Mouse (Mus musculus) heart, embryonic 11.5 days (tissue): Measurements from ENCODE around the gene Tmem123. TPM values are rescaled to one million over a fixed set of nuclear protein-coding genes. Genes with fewer than 3 reads are reported as not detected.

Experiments
- ATAC-seq: fragments of 200-750 bp; cut with Nextera tagmentation; replicated peaks from 2 replicates; pipeline ENCODE4 v1.8.0; 2017; ENCODE audit warnings: moderate library complexity; ENCODE audit not compliant: insufficient number of reproducible peaks, low FRiP score, low TSS enrichment
- H3K27ac ChIP-seq: fragments of 300-500 bp; sonication (generic); 2 replicates; pipeline ENCODE4 v1.5.1; 2014; ENCODE audit warnings: mild to moderate bottlenecking, low read depth, low read length
- H3K27me3 ChIP-seq: fragments of 300-500 bp; sonication (generic); 2 replicates; pipeline ENCODE4 v1.6.1; 2014; ENCODE audit warnings: mild to moderate bottlenecking, low read length, mixed read lengths; ENCODE audit not compliant: control insufficient read depth, insufficient read depth
- H3K36me3 ChIP-seq: fragments of 300-500 bp; sonication (generic); 2 replicates; pipeline ENCODE4 v1.6.1; 2014; ENCODE audit warnings: mild to moderate bottlenecking, low read length, moderate library complexity, mixed read lengths; ENCODE audit not compliant: control insufficient read depth, insufficient read depth
- H3K4me1 ChIP-seq: fragments of 300-500 bp; sonication (generic); 2 replicates; pipeline ENCODE4 v1.6.1; 2014; ENCODE audit warnings: low read length; ENCODE audit not compliant: control insufficient read depth, insufficient read depth
- H3K4me2 ChIP-seq: fragments of 300-500 bp; sonication (generic); 2 replicates; pipeline ENCODE4 v1.6.1; 2014; ENCODE audit warnings: mild to moderate bottlenecking, moderate library complexity
- H3K4me3 ChIP-seq: fragments of 300-500 bp; sonication (generic); 2 replicates; pipeline ENCODE4 v1.5.1; 2014; ENCODE audit warnings: low read depth, low read length
- H3K9ac ChIP-seq: fragments of 300-500 bp; sonication (generic); 2 replicates; pipeline ENCODE4 v1.6.1; 2014; ENCODE audit warnings: mild to moderate bottlenecking, low read depth, low read length, moderate library complexity
- H3K9me3 ChIP-seq: fragments of 300-500 bp; sonication (generic); replicated peaks from 2 replicates; pipeline ENCODE4 v1.6.1; 2016; ENCODE audit warnings: low read length; ENCODE audit not compliant: control insufficient read depth
- WGBS: fragments of 180-500 bp; shearing (Covaris S2); extraction: QIAGEN DNeasy Blood & Tissue Kit; methylation state at CpG from one replicate; pipeline ENCODE4 v1.1.7; 2014; ENCODE audit not compliant: insufficient replicate concordance; 5-methylcytosine and 5-hydroxymethylcytosine counted together
- microRNA-seq: library from miRNA; unstranded; fragments of <30 nt; microRNA quantifications from one replicate; pipeline ENCODE4, GENCODE M21; 2016; ENCODE audit warnings: borderline number of aligned reads
- polyA plus RNA-seq: library from polyadenylated mRNA; unstranded; fragments of >200 nt; fragmentation: Nextera tagmentation; extraction: Ambion mirVana; gene quantifications from 2 replicates; pipeline ENCODE4 v1.2.1, GENCODE M21; 2014

Gene Tmem123
- polyA plus RNA-seq, 1 experiment from 2014 or later, result 131 TPM

- no peak for ATAC-seq
- Histone ChIP-seq H3K4me2 (peak overlapping the region; percentile 77), H3K4me3 (peak overlapping the region; percentile 73), H3K9ac (peak overlapping the region; percentile 95), H3K27ac (peak overlapping the region; percentile 99), H3K36me3 (no peaks in the 10 kb centered on the region), H3K9me3 (no peaks in the 10 kb centered on the region), H3K27me3 (no peaks in the 10 kb centered on the region), H3K4me1 (no peaks in the 10 kb centered on the region)
- WGBS, result 22% methylated on average over 14 of the region's 14 CpGs
Observed at GRCm38 (mm10) chr9:7837806-7838440, 74.1 kb downstream of the Tmem123 start.

GRCm38 (mm10) chr9:7841221-7841620 is 77.4 kb downstream of the Tmem123 start:
- ATAC-seq, result no peak
- H3K27ac ChIP-seq, result no peak overlapping the region
- H3K9me3 ChIP-seq, result no peaks in the 10 kb centered on the region
- no peaks in the 10 kb centered on the region for H3K27me3 ChIP-seq
- 0 out of 2 replicates have a peak, but pooled peaks cover 5% of the 10 kb centered on the region for H3K4me1 ChIP-seq
- no peak overlapping the region for H3K4me3 ChIP-seq
- WGBS, result 61% methylated on average over 6 of the region's 6 CpGs
- no peak overlapping the region for H3K9ac ChIP-seq
- H3K4me2 ChIP-seq, result no peak overlapping the region
- H3K36me3 ChIP-seq, result no peaks in the 10 kb centered on the region

Small RNAs within 50 kb of the gene (microRNA-seq; reads per million reads assigned to microRNA genes)
- gene Mir5618, result 12.1 reads per million, percentile 46 among the genes with 10 or more reads in this experiment

Other genes with a start within 250 kb of the Tmem123 start
- gene Mmp8, start 205.6 kb upstream of the Tmem123 start, polyA plus RNA-seq, result not detected in 2 replicates
- gene Mmp27, start 192.6 kb upstream of the Tmem123 start, polyA plus RNA-seq, result not detected in 2 replicates
- gene Mmp20, start 135.8 kb upstream of the Tmem123 start, polyA plus RNA-seq, result not detected in 2 replicates
- gene Mmp7, start 72.0 kb upstream of the Tmem123 start, polyA plus RNA-seq, result not detected in 2 replicates
- 28.1 and 28.7 TPM in 2 replicates for gene Birc2, start 73.0 kb downstream of the Tmem123 start, polyA plus RNA-seq
- gene Birc3, start 109.1 kb downstream of the Tmem123 start, polyA plus RNA-seq, result 4.2 and 4.4 TPM in 2 replicates
- gene Yap1, start 240.6 kb downstream of the Tmem123 start, polyA plus RNA-seq, result 25.3 and 27.1 TPM in 2 replicates